ENCODE assay signal across 8 mouse cellular contexts in genomic region chr8:117261702-117262101, GRCm38 (mm10). TPM values are rescaled to one million over a fixed set of nuclear protein-coding genes. Genes with fewer than 3 reads are reported as not detected.
DNase-seq lines count a peak whose midpoint lies in the region; ATAC-seq and TF ChIP-seq lines count a peak whose summit lies in the region.

No protein-coding gene starts in this region.

- H3K9ac ChIP-seq in embryonic facial prominence, embryonic 12.5 days = no peak overlapping the region
- H3K9ac ChIP-seq in intestine, embryonic 14.5 days (ENCODE audit: low read length) = no peak overlapping the region
- peak overlapping the region; percentile 96; the same call in 1 of the 2 replicates for H3K9ac ChIP-seq in neural tube, embryonic 12.5 days

- no peaks in the 10 kb centered on the region for H3K36me3 ChIP-seq in kidney, adult 2 months (ENCODE audit: control insufficient read depth, insufficient read depth, low read length)
- no peaks in the 10 kb centered on the region for H3K36me3 ChIP-seq in embryonic facial prominence, embryonic 12.5 days
- H3K36me3 ChIP-seq in intestine, embryonic 14.5 days (ENCODE audit: control insufficient read depth, insufficient read depth, low read length) = no peaks in the 10 kb centered on the region
- H3K36me3 ChIP-seq in neural tube, embryonic 12.5 days = no peaks in the 10 kb centered on the region

- no peak for ATAC-seq in embryonic facial prominence, embryonic 12.5 days (ENCODE audit: insufficient number of reproducible peaks, insufficient read depth, low FRiP score, low TSS enrichment)
- no peak for ATAC-seq in intestine, embryonic 14.5 days (replicated peaks; ENCODE audit: low FRiP score, low TSS enrichment, low read depth)
- no peak for ATAC-seq in neural tube, embryonic 12.5 days (ENCODE audit: low FRiP score, low read depth)

- no peak overlapping the region for H3K4me3 ChIP-seq in kidney, adult 2 months (ENCODE audit: insufficient read depth, low read depth, low read length)
- no peak overlapping the region for H3K4me3 ChIP-seq in embryonic facial prominence, embryonic 12.5 days
- H3K4me3 ChIP-seq in intestine, embryonic 14.5 days (ENCODE audit: low read depth, low read length) = no peak overlapping the region
- H3K4me3 ChIP-seq in neural tube, embryonic 12.5 days = peak overlapping the region; percentile 95; the same call in 1 of the 2 replicates

- H3K4me2 ChIP-seq in embryonic facial prominence, embryonic 12.5 days (replicated peaks) = peak overlapping the region; percentile 81
- H3K4me2 ChIP-seq in intestine, embryonic 14.5 days (ENCODE audit: low read length) = peak overlapping the region; percentile 89
- H3K4me2 ChIP-seq in neural tube, embryonic 12.5 days (replicated peaks) = peak overlapping the region; percentile 83

- no peak for TF ChIP-seq POLR2A in kidney, adult 2 months (IDR thresholded peaks at IDR 0.05; ENCODE audit: low read depth, low read length)

- no peaks in the 10 kb centered on the region for H3K27me3 ChIP-seq in kidney, adult 2 months (replicated peaks; ENCODE audit: control insufficient read depth, insufficient read depth, low read length)
- no peaks in the 10 kb centered on the region for H3K27me3 ChIP-seq in embryonic facial prominence, embryonic 12.5 days
- no peaks in the 10 kb centered on the region for H3K27me3 ChIP-seq in intestine, embryonic 14.5 days (replicated peaks; ENCODE audit: control insufficient read depth, insufficient read depth, low read length)
- H3K27me3 ChIP-seq in neural tube, embryonic 12.5 days (replicated peaks) = no peaks in the 10 kb centered on the region

- H3K27ac ChIP-seq in kidney, adult 2 months (ENCODE audit: insufficient read depth, low read depth, low read length) = 0 out of 2 replicates have a peak overlapping the region, but pooled peaks have one; percentile 20
- H3K27ac ChIP-seq in embryonic facial prominence, embryonic 12.5 days = no peak overlapping the region
- H3K27ac ChIP-seq in intestine, embryonic 14.5 days (ENCODE audit: low read depth) = no peak overlapping the region
- no peak overlapping the region for H3K27ac ChIP-seq in neural tube, embryonic 12.5 days

- H3K9me3 ChIP-seq in embryonic facial prominence, embryonic 12.5 days = no peaks in the 10 kb centered on the region
- no peaks in the 10 kb centered on the region for H3K9me3 ChIP-seq in intestine, embryonic 14.5 days (ENCODE audit: control insufficient read depth, low read length)
- no peaks in the 10 kb centered on the region for H3K9me3 ChIP-seq in neural tube, embryonic 12.5 days

- H3K4me1 ChIP-seq in kidney, adult 2 months (ENCODE audit: control insufficient read depth, insufficient read depth, low read length) = peaks cover 25% of the 10 kb centered on the region
- H3K4me1 ChIP-seq in embryonic facial prominence, embryonic 12.5 days = peaks cover 50% of the 10 kb centered on the region
- peaks cover 44% of the 10 kb centered on the region for H3K4me1 ChIP-seq in intestine, embryonic 14.5 days (replicated peaks; ENCODE audit: control insufficient read depth, insufficient read depth, low read length)
- peaks cover 50% of the 10 kb centered on the region for H3K4me1 ChIP-seq in neural tube, embryonic 12.5 days

- DNase-seq in kidney, adult 2 months = peak; percentile 38
- no peak for DNase-seq in kidney, adult 11 months
- no peak for DNase-seq in intestine, embryonic 14.5 days (ENCODE audit: low spot score)
- DNase-seq in spleen, postnatal 36 days (ENCODE audit: low spot score in 2 of 2) = no peak
- no peak for DNase-seq in layer of hippocampus, postnatal 10 days (ENCODE audit: low spot score in 2 of 2)
- DNase-seq in cerebellum, adult 11-12 months = no peak

- WGBS in kidney, adult 2 months = 30% methylated on average over 9 of the region's 9 CpGs
- WGBS in embryonic facial prominence, embryonic 12.5 days = 13% methylated on average over 9 of the region's 9 CpGs
- 39% methylated on average over 9 of the region's 9 CpGs for WGBS in intestine, embryonic 14.5 days
- 30% methylated on average over 9 of the region's 9 CpGs for WGBS in neural tube, embryonic 12.5 days

- TF ChIP-seq CTCF in kidney, adult 2 months (conservative IDR thresholded peaks at IDR 0.05; ENCODE audit: insufficient read depth, insufficient read length, low read depth, low read length) = no peak

RNA-seq across cellular contexts. Expression of gene Cmip, which starts 4.8 kb away (rescaled TPM):
- 104 and 112 TPM in 2 replicates for polyA plus RNA-seq in kidney, adult 2 months (2012; rRNA removed)
- 16.8 and 27.4 TPM in 2 replicates for polyA plus RNA-seq in embryonic facial prominence, embryonic 12.5 days (2016; fragmentation: Nextera tagmentation; extraction: Ambion mirVana)
- polyA plus RNA-seq in intestine, embryonic 14.5 days (2014; fragmentation: Nextera tagmentation; extraction: Ambion mirVana) = 22.2 and 22.4 TPM in 2 replicates
- 106 and 112 TPM in 2 replicates for polyA plus RNA-seq in neural tube, embryonic 12.5 days (2016; fragmentation: Nextera tagmentation; extraction: Ambion mirVana)
- total RNA-seq in layer of hippocampus, postnatal 10 days (2021) = 100 to 1,000 TPM; 338 to 353 TPM
